ENCODE assay signal across 24 mouse cellular contexts in the genomic region with DNA sequence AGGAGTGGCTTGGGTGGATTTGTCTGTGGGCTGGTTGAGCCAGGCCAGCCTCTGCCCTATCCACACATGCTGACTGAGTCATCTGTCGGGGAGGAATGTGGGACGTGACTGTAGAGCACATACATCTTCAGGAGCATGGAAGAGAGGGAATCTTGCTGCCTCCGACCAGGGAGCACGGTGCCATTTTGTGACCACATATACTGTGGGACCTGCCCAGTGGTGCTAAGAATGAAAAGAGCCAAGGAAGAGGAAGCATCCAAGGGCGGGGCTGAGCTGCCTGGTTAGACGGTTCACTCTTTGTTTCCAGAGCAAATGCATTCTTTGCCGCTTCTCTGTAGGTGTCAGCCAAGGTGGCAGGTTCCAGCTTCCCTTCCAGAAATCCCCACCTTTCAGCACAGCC. TPM values are rescaled to one million over a fixed set of nuclear protein-coding genes. Genes with fewer than 3 reads are reported as not detected.
DNase-seq lines count a peak whose midpoint lies in the region; ATAC-seq and TF ChIP-seq lines count a peak whose summit lies in the region.
"Had no signal": no experiment of that assay in that cellular context is flagged by ENCODE, and none has a peak within 500 bp of the region (broad histone marks: within the 10 kb centered on the region; RNA-seq: fewer than 3 reads in every experiment).

No protein-coding gene starts in this region.

- peaks cover 62% of the 10 kb centered on the region for H3K4me1 ChIP-seq in heart, embryonic 10.5 days
- H3K4me1 ChIP-seq in lung, postnatal 0 days (ENCODE audit: insufficient read depth, low read depth, low read length), result peaks cover 15% of the 10 kb centered on the region; the same call in 1 of the 2 replicates
- H3K4me1 ChIP-seq in midbrain, embryonic 14.5 days (ENCODE audit: control insufficient read depth, insufficient read depth, low read length), result 0 out of 2 replicates have a peak, but pooled peaks cover 2% of the 10 kb centered on the region

- H3K36me3 ChIP-seq in heart, embryonic 10.5 days, result no peaks in the 10 kb centered on the region
- no peaks in the 10 kb centered on the region for H3K36me3 ChIP-seq in lung, postnatal 0 days (ENCODE audit: insufficient read depth, low read length)
- H3K36me3 ChIP-seq in myocyte (ENCODE audit: control insufficient read depth, insufficient read depth), result no peaks in the 10 kb centered on the region
- no peaks in the 10 kb centered on the region for H3K36me3 ChIP-seq in midbrain, embryonic 14.5 days (ENCODE audit: control insufficient read depth, insufficient read depth, low read length)
- H3K36me3 ChIP-seq: limb, embryonic 10.5 days; liver, embryonic 12.5 days had no signal

- 0 out of 2 replicates have a peak overlapping the region, but pooled peaks have one; percentile 47 for H3K27ac ChIP-seq in heart, embryonic 10.5 days
- no peak overlapping the region for H3K27ac ChIP-seq in lung, postnatal 0 days (ENCODE audit: low read length)
- H3K27ac ChIP-seq in midbrain, embryonic 14.5 days (replicated peaks; ENCODE audit: low read depth, low read length), result no peak overlapping the region
- H3K27ac ChIP-seq: gastrocnemius, adult 2 months; limb, embryonic 10.5 days; liver, embryonic 12.5 days had no signal

- WGBS in heart, embryonic 10.5 days, result 25% methylated on average over 7 of the region's 7 CpGs
- 27% methylated on average over 7 of the region's 7 CpGs for WGBS in lung, postnatal 0 days
- 53% methylated on average over 7 of the region's 7 CpGs for WGBS in midbrain, embryonic 14.5 days

- H3K9me3 ChIP-seq in heart, embryonic 10.5 days, result no peaks in the 10 kb centered on the region
- H3K9me3 ChIP-seq in lung, postnatal 0 days (ENCODE audit: low read length), result no peaks in the 10 kb centered on the region
- H3K9me3 ChIP-seq in midbrain, embryonic 14.5 days (ENCODE audit: control insufficient read depth, low read length), result no peaks in the 10 kb centered on the region
- H3K9me3 ChIP-seq: limb, embryonic 10.5 days; liver, embryonic 12.5 days had no signal

- peak overlapping the region; percentile 24; the same call in 1 of the 2 replicates for H3K4me3 ChIP-seq in heart, embryonic 10.5 days
- H3K4me3 ChIP-seq in lung, postnatal 0 days (ENCODE audit: low read depth, low read length), result no peak overlapping the region
- peak overlapping the region; percentile 2 for H3K4me3 ChIP-seq in myocyte
- H3K4me3 ChIP-seq in midbrain, embryonic 14.5 days (replicated peaks; ENCODE audit: low read depth, low read length), result no peak overlapping the region
- H3K4me3 ChIP-seq: erythroblast, embryonic 14.5 days; gastrocnemius, adult 2 months; limb, embryonic 10.5 days; liver, embryonic 12.5 days had no signal

- peaks cover 31% of the 10 kb centered on the region for H3K27me3 ChIP-seq in heart, embryonic 10.5 days (ENCODE audit: insufficient read depth, poor library complexity, severe bottlenecking)
- no peaks in the 10 kb centered on the region for H3K27me3 ChIP-seq in lung, postnatal 0 days (replicated peaks; ENCODE audit: insufficient read depth, low read length)
- peaks cover 12% of the 10 kb centered on the region for H3K27me3 ChIP-seq in myocyte (ENCODE audit: control insufficient read depth, insufficient read depth, insufficient read length)
- H3K27me3 ChIP-seq in midbrain, embryonic 14.5 days (ENCODE audit: control insufficient read depth, insufficient read depth, low read length), result no peaks in the 10 kb centered on the region

- peak overlapping the region; percentile 33 for H3K4me2 ChIP-seq in lung, postnatal 0 days (replicated peaks; ENCODE audit: low read depth, low read length)
- peak overlapping the region; percentile 58 for H3K4me2 ChIP-seq in myocyte (ENCODE audit: low read depth)
- H3K4me2 ChIP-seq in midbrain, embryonic 14.5 days (ENCODE audit: low read length), result no peak overlapping the region
- H3K4me2 ChIP-seq: liver, embryonic 12.5 days had no signal

- no peak for ATAC-seq in lung, postnatal 0 days
- no peak for ATAC-seq in midbrain, embryonic 14.5 days (ENCODE audit: low FRiP score, low TSS enrichment)
- ATAC-seq: CD4-positive, CD25-positive, alpha-beta regulatory T cell, adult 4 months; liver, embryonic 12.5 days had no signal

- no peak for TF ChIP-seq POLR2A in myocyte (IDR thresholded peaks at IDR 0.05; ENCODE audit: insufficient read length, low read depth)

- intact Hi-C loops in heart, postnatal 36 days (cut with DNase I), result no loop called here

- no peak overlapping the region for H3ac ChIP-seq in myocyte (ENCODE audit: control insufficient read depth, insufficient read length)

- no peak for DNase-seq in heart, embryonic 10.5 days (ENCODE audit: low spot score)
- DNase-seq in heart, postnatal 36 days, result no peak
- peak; percentile 39 for DNase-seq in lung, postnatal 0 days (ENCODE audit: low spot score)
- no peak for DNase-seq in lung, postnatal 25 days (ENCODE audit: low spot score)
- peak; percentile 27 for DNase-seq in Muller cell, postnatal 12 days (ENCODE audit: inconsistent ontology term)
- no peak for DNase-seq in midbrain, embryonic 14.5 days
- no peak for DNase-seq in layer of hippocampus, postnatal 36 days
- DNase-seq: adrenal gland, postnatal 14 days; cerebellum, adult 8-10 months; gastrocnemius, adult 2 months; kidney, adult 9 months; thymus, postnatal 25 days had no signal

- no peaks in the 10 kb centered on the region for H3K79me2 ChIP-seq in myocyte (ENCODE audit: control insufficient read depth, insufficient read depth)

- no peak for TF ChIP-seq EP300 in lung, postnatal 0 days (IDR thresholded peaks at IDR 0.05)

- no peak overlapping the region for H3K9ac ChIP-seq in lung, postnatal 0 days (replicated peaks; ENCODE audit: low read depth)
- no peak overlapping the region for H3K9ac ChIP-seq in midbrain, embryonic 14.5 days (replicated peaks; ENCODE audit: low read length)
- H3K9ac ChIP-seq: liver, embryonic 12.5 days had no signal

- TF ChIP-seq CTCF in lung, postnatal 0 days (IDR thresholded peaks at IDR 0.05), result no peak

TF ChIP-seq in myocyte, 11 proteins besides CTCF, POLR2A, EP300 and RAD21:
- TF ChIP-seq POLR2AphosphoS2 (IDR thresholded peaks at IDR 0.05; ENCODE audit: insufficient read length, low read depth), result no peak
- no peak for TF ChIP-seq TCF12 (IDR thresholded peaks at IDR 0.05; ENCODE audit: insufficient read depth, poor library complexity, severe bottlenecking)
- TF ChIP-seq E2F4 (IDR thresholded peaks at IDR 0.05; ENCODE audit: insufficient read depth), result no peak
- TF ChIP-seq USF1 (IDR thresholded peaks at IDR 0.05; ENCODE audit: low read depth), result no peak
- no peak for TF ChIP-seq REST (IDR thresholded peaks at IDR 0.05; ENCODE audit: insufficient read depth, insufficient read length)
- no peak for TF ChIP-seq MYOG (IDR thresholded peaks at IDR 0.05; ENCODE audit: control insufficient read depth in 1 of 3, insufficient read depth in 1 of 3, insufficient read length in 2 of 3, low read depth in 2 of 3)
- TF ChIP-seq SRF (IDR thresholded peaks at IDR 0.05; ENCODE audit: control insufficient read depth, insufficient read length, low read depth), result no peak
- no peak for TF ChIP-seq MYOD1 (IDR thresholded peaks at IDR 0.05; ENCODE audit: control insufficient read depth in 1 of 3, insufficient read length in 2 of 3, low read depth in 2 of 3)
- TF ChIP-seq MAX (IDR thresholded peaks at IDR 0.05; ENCODE audit: low read depth), result no peak
- no peak for TF ChIP-seq CEBPB (IDR thresholded peaks at IDR 0.05; ENCODE audit: insufficient read depth, poor library complexity, severe bottlenecking)

RNA-seq across cellular contexts. Expression of a gene that starts 27.5 kb away (rescaled TPM):
- not detected in 2 replicates for polyA plus RNA-seq in heart, embryonic 10.5 days (2016; fragmentation: Nextera tagmentation; extraction: Ambion mirVana)
- not detected for total RNA-seq in heart, postnatal 36 days (2021)
- polyA plus RNA-seq in lung, postnatal 0 days (2015; fragmentation: Nextera tagmentation; extraction: Ambion mirVana), result not detected in 2 replicates
- not detected for polyA plus RNA-seq in myocyte (2012; fragmentation: generic; extraction: Trizol)
- not detected in 2 replicates for polyA plus RNA-seq in midbrain, embryonic 14.5 days (2014; fragmentation: Nextera tagmentation; extraction: Ambion mirVana)
- total RNA-seq in layer of hippocampus, postnatal 36 days (2021), result not detected
- total RNA-seq: adrenal gland, postnatal 14 days; gastrocnemius, adult 2 months; heart, postnatal 10 days; layer of hippocampus, postnatal 25 days; megakaryocyte progenitor cell, adult 5-6 weeks; midbrain, postnatal 0 days had no signal
- polyA plus RNA-seq: CD4-positive, CD25-positive, alpha-beta regulatory T cell, adult 4 months; erythroblast, embryonic 14.5 days; forebrain, embryonic 16.5 days; limb, embryonic 10.5 days; liver, embryonic 12.5 days; midbrain, postnatal 0 days; neural tube, embryonic 14.5 days; stomach, embryonic 14.5 days had no signal

RNA-seq across cellular contexts. Expression of a gene that starts 28.0 kb away (rescaled TPM):
- polyA plus RNA-seq in heart, embryonic 10.5 days (2016; fragmentation: Nextera tagmentation; extraction: Ambion mirVana), result 0.20 and 0.28 TPM in 2 replicates
- under 1 TPM; 0.36 to 0.41 TPM for total RNA-seq in heart, postnatal 36 days (2021)
- polyA plus RNA-seq in lung, postnatal 0 days (2015; fragmentation: Nextera tagmentation; extraction: Ambion mirVana), result 1.2 and 1.7 TPM in 2 replicates
- polyA plus RNA-seq in myocyte (2012; fragmentation: generic; extraction: Trizol), result 1.0 TPM
- polyA plus RNA-seq in midbrain, embryonic 14.5 days (2014; fragmentation: Nextera tagmentation; extraction: Ambion mirVana), result 0.16 and 1.3 TPM in 2 replicates
- total RNA-seq in layer of hippocampus, postnatal 36 days (2021), result under 1 TPM; 0.25 to 0.51 TPM

RNA-seq across cellular contexts. Expression of a gene that starts 44.5 kb away (rescaled TPM):
- polyA plus RNA-seq in heart, embryonic 10.5 days (2016; fragmentation: Nextera tagmentation; extraction: Ambion mirVana), result 19.4 and 25.4 TPM in 2 replicates
- total RNA-seq in heart, postnatal 36 days (2021), result 1 to 10 TPM; 8.0 to 8.2 TPM
- polyA plus RNA-seq in lung, postnatal 0 days (2015; fragmentation: Nextera tagmentation; extraction: Ambion mirVana), result 16.3 and 16.6 TPM in 2 replicates
- polyA plus RNA-seq in myocyte (2012; fragmentation: generic; extraction: Trizol), result 23.6 TPM
- 52.6 and 56.1 TPM in 2 replicates for polyA plus RNA-seq in midbrain, embryonic 14.5 days (2014; fragmentation: Nextera tagmentation; extraction: Ambion mirVana)
- total RNA-seq in layer of hippocampus, postnatal 36 days (2021), result 10 to 100 TPM; 42.2 to 45.8 TPM

Comparison
In these comparisons a context has a peak if more than half of its experiments do, and no peak if none do; other contexts are left out.
1. DNase-seq: peak in lung, postnatal 0 days (single experiment) and Muller cell, postnatal 12 days (single experiment); none in heart, embryonic 10.5 days (single experiment), heart, postnatal 36 days (0 of 2), lung, postnatal 25 days (single experiment), midbrain, embryonic 14.5 days (single experiment) and layer of hippocampus, postnatal 36 days (0 of 2).
2. H3K4me3 ChIP-seq: peak in heart, embryonic 10.5 days (single experiment) and myocyte (single experiment); none in lung, postnatal 0 days (single experiment) and midbrain, embryonic 14.5 days (single experiment).